Mouse (Mus musculus) myocyte (in vitro differentiated cells): ENCODE results near the gene Efna3. TPM values are rescaled to one million over a fixed set of nuclear protein-coding genes. Genes with fewer than 3 reads are reported as not detected.

Experiments
- H3K27me3 ChIP-seq: one replicate; pipeline ENCODE4 v1.6.1; 2011; ENCODE audit not compliant: control insufficient read depth, insufficient read depth, insufficient read length
- H3K36me3 ChIP-seq: one replicate; pipeline ENCODE4 v1.6.1; 2011; ENCODE audit not compliant: control insufficient read depth, insufficient read depth
- H3K4me2 ChIP-seq: one replicate; pipeline ENCODE4 v1.6.1; 2011; ENCODE audit warnings: low read depth, control low read depth
- H3K4me3 ChIP-seq: one replicate; pipeline ENCODE4 v1.5.1; 2011; ENCODE audit warnings: mild to moderate bottlenecking, control low read depth, moderate library complexity
- H3K79me2 ChIP-seq: one replicate; pipeline ENCODE4 v1.6.1; 2011; ENCODE audit not compliant: control insufficient read depth, insufficient read depth
- H3ac ChIP-seq: one replicate; pipeline ENCODE4 v1.6.1; 2011; ENCODE audit not compliant: control insufficient read depth, insufficient read length
- CEBPB ChIP-seq: IDR thresholded peaks from 2 replicates; pipeline ENCODE4 v1.6.1; 2011; ENCODE audit warnings: mild to moderate bottlenecking, moderate library complexity; ENCODE audit not compliant: poor library complexity, insufficient read depth, severe bottlenecking
- E2F4 ChIP-seq: IDR thresholded peaks from one replicate; pipeline ENCODE4 v1.6.1; 2011; ENCODE audit warnings: mild to moderate bottlenecking, control low read depth, moderate library complexity; ENCODE audit not compliant: insufficient read depth
- MAX ChIP-seq: IDR thresholded peaks from one replicate; pipeline ENCODE4 v1.6.1; 2011; ENCODE audit warnings: low read depth, mild to moderate bottlenecking, control low read depth
- MYOD1 ChIP-seq, 3 experiments: IDR thresholded peaks; one replicate each; pipeline ENCODE4 v1.6.1; 2011; ENCODE audit warnings: control low read depth in 2 of 3, low read depth in 2 of 3, mild to moderate bottlenecking in 2 of 3, moderate library complexity in 1 of 3; ENCODE audit not compliant: insufficient read length in 2 of 3, control insufficient read depth in 1 of 3
- MYOG ChIP-seq, 3 experiments: IDR thresholded peaks; one replicate each; pipeline ENCODE4 v1.6.1; 2011; ENCODE audit warnings: control low read depth in 2 of 3, low read depth in 2 of 3, mild to moderate bottlenecking in 2 of 3; ENCODE audit not compliant: insufficient read length in 2 of 3, control insufficient read depth in 1 of 3, insufficient read depth in 1 of 3
- POLR2A ChIP-seq: IDR thresholded peaks from one replicate; pipeline ENCODE4 v1.6.1; 2011; ENCODE audit warnings: low read depth, mild to moderate bottlenecking, control low read depth, moderate library complexity; ENCODE audit not compliant: insufficient read length
- POLR2AphosphoS2 ChIP-seq: IDR thresholded peaks from one replicate; pipeline ENCODE4 v1.6.1; 2011; ENCODE audit warnings: low read depth, control low read depth; ENCODE audit not compliant: insufficient read length
- REST ChIP-seq: IDR thresholded peaks from one replicate; pipeline ENCODE4 v1.6.1; 2011; ENCODE audit warnings: mild to moderate bottlenecking, control low read depth, moderate library complexity; ENCODE audit not compliant: insufficient read depth, insufficient read length
- SRF ChIP-seq: IDR thresholded peaks from one replicate; pipeline ENCODE4 v1.6.1; 2011; ENCODE audit warnings: low read depth; ENCODE audit not compliant: control insufficient read depth, insufficient read length
- TCF12 ChIP-seq: IDR thresholded peaks from one replicate; pipeline ENCODE4 v1.6.1; 2011; ENCODE audit warnings: mild to moderate bottlenecking, control low read depth; ENCODE audit not compliant: poor library complexity, insufficient read depth, severe bottlenecking
- TCF3 ChIP-seq: IDR thresholded peaks from one replicate; pipeline ENCODE4 v1.6.1; 2011; ENCODE audit warnings: low read depth, control low read depth; ENCODE audit not compliant: insufficient read length
- USF1 ChIP-seq: IDR thresholded peaks from one replicate; pipeline ENCODE4 v1.6.1; 2011; ENCODE audit warnings: low read depth, mild to moderate bottlenecking, control low read depth, moderate library complexity
- polyA plus RNA-seq: library from polyadenylated mRNA; unstranded; fragments of >200 nt; fragmentation: generic; extraction: Trizol; gene quantifications from one replicate; pipeline ENCODE4 v1.2.1, GENCODE M21; 2012; ENCODE audit warnings: missing spikeins

Efna3 gene
- polyA plus RNA-seq, 1 experiment: 1.8 TPM

DNA sequence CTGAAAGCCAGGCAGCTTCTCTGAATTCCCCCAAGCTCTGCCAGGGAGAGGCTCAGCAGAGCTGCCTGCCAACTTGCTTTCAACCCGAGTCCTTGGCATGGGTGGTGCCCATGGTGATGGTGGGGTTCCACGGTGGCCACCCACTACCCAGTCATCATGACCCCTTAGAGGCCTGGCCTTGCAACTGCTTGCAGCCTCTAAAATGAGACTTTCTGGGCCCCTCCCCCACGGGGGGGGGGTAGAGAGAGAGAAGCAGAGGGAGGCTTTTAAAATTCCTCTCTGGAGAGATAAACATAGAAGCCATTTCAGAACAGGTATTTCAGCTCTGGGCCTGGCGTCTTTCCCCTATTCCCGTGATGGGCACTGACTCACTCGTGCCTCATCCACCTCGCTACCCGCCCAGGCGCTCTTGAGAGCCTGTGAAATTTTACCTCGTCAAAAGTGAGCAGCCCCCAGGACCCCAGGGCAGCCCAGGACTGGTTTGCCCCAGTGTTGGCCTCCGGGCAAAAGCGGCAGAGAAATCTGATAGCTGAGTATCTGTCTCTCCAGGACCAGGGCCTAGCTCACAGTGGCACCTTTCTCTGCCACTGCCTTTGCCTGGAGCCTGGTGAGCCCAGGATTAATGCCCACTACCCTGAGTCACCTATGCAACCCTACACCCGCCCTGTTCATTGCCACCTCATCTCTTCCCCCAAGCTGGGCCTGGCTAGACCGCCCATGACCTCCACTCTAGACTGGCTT, 45.3 kb downstream of the Efna3 start:
- H3K36me3 ChIP-seq: peaks cover 6% of the 10 kb centered on the region
- no peaks in the 10 kb centered on the region for H3K27me3 ChIP-seq
- TF ChIP-seq MYOD1 (IDR thresholded peaks at IDR 0.05; ENCODE audit: control insufficient read depth in 1 of 3, insufficient read length in 2 of 3, low read depth in 2 of 3) (no peak), POLR2A (no peak), TCF12 (no peak), E2F4 (no peak), SRF (no peak), MYOG (IDR thresholded peaks at IDR 0.05; ENCODE audit: control insufficient read depth in 1 of 3, insufficient read depth in 1 of 3, insufficient read length in 2 of 3, low read depth in 2 of 3) (no peak), TCF3 (no peak), POLR2AphosphoS2 (no peak), MAX (no peak), REST (no peak), USF1 (no peak), CEBPB (no peak)
- H3K79me2 ChIP-seq: no peaks in the 10 kb centered on the region
- H3K4me2 ChIP-seq: peak overlapping the region; percentile 93
- peak overlapping the region; percentile 13 for H3ac ChIP-seq
- H3K4me3 ChIP-seq: peak overlapping the region; percentile 59

GRCm38 (mm10) chr3:89276061-89276460, 46.7 kb downstream of the Efna3 start:
- TF ChIP-seq TCF12 (no peak), MAX (no peak), REST (no peak), MYOD1 (IDR thresholded peaks at IDR 0.05; ENCODE audit: control insufficient read depth in 1 of 3, insufficient read length in 2 of 3, low read depth in 2 of 3) (no peak), CEBPB (no peak), POLR2AphosphoS2 (no peak), TCF3 (no peak)
- Histone ChIP-seq H3K79me2 (no peaks in the 10 kb centered on the region), H3K27me3 (no peaks in the 10 kb centered on the region), H3K4me2 (no peak overlapping the region), H3K4me3 (no peak overlapping the region), H3K36me3 (peaks cover 6% of the 10 kb centered on the region), H3ac (no peak overlapping the region)

DNA sequence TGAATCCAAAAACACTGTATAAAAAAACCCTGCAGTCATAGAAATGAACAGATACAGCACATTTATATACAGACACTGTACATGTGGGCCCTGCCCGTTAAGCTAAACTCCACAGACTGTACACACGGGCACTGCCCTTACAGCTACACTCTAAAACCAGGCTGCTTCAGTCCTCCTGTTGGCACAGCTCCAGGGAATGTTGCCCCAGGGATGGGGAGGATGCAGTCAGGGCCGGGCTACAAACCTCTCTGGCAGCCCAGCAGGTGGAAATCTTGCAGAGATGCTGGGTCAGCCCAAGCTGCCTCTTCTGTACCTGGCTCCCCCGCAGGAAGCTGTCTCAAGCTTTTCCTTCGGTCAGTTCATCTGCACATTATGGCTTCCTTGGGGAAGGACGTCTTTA, 51.0 kb downstream of the Efna3 start:
- Histone ChIP-seq H3K4me2 (no peak overlapping the region), H3K36me3 (peaks cover 6% of the 10 kb centered on the region), H3K4me3 (no peak overlapping the region), H3ac (no peak overlapping the region), H3K79me2 (peaks cover 19% of the 10 kb centered on the region), H3K27me3 (no peaks in the 10 kb centered on the region)
- TF ChIP-seq POLR2A (no peak), CEBPB (no peak), TCF12 (no peak), REST (no peak), USF1 (no peak), POLR2AphosphoS2 (no peak), MYOG (IDR thresholded peaks at IDR 0.05; ENCODE audit: control insufficient read depth in 1 of 3, insufficient read depth in 1 of 3, insufficient read length in 2 of 3, low read depth in 2 of 3) (no peak), SRF (no peak), TCF3 (no peak), E2F4 (no peak), MAX (no peak), MYOD1 (IDR thresholded peaks at IDR 0.05; ENCODE audit: control insufficient read depth in 1 of 3, insufficient read length in 2 of 3, low read depth in 2 of 3) (no peak)

- TF ChIP-seq TCF12: no peak
- no peak for TF ChIP-seq POLR2A
- TF ChIP-seq E2F4: no peak
- no peak for TF ChIP-seq TCF3
- peak in 1 of 3 experiments; percentile 32 for TF ChIP-seq MYOG (IDR thresholded peaks at IDR 0.05; ENCODE audit: control insufficient read depth in 1 of 3, insufficient read depth in 1 of 3, insufficient read length in 2 of 3, low read depth in 2 of 3)
- TF ChIP-seq CEBPB: no peak
- TF ChIP-seq POLR2AphosphoS2: no peak
- TF ChIP-seq SRF: no peak
- TF ChIP-seq MYOD1 (IDR thresholded peaks at IDR 0.05; ENCODE audit: control insufficient read depth in 1 of 3, insufficient read length in 2 of 3, low read depth in 2 of 3): peak in 2 of 3 experiments; percentile 2 to 35
- TF ChIP-seq REST: no peak
- no peak for TF ChIP-seq USF1
- TF ChIP-seq MAX: no peak
- peaks cover 6% of the 10 kb centered on the region for H3K36me3 ChIP-seq
- no peaks in the 10 kb centered on the region for H3K27me3 ChIP-seq
- H3K4me3 ChIP-seq: peak overlapping the region; percentile 55
- peaks cover 19% of the 10 kb centered on the region for H3K79me2 ChIP-seq
- H3K4me2 ChIP-seq: peak overlapping the region; percentile 96
- peak overlapping the region; percentile 15 for H3ac ChIP-seq
These were observed 51.9 kb downstream of the Efna3 start for GRCm38 (mm10) chr3:89270891-89271290.
